ENCODE assay signal across 9 mouse cellular contexts in the genomic region with DNA sequence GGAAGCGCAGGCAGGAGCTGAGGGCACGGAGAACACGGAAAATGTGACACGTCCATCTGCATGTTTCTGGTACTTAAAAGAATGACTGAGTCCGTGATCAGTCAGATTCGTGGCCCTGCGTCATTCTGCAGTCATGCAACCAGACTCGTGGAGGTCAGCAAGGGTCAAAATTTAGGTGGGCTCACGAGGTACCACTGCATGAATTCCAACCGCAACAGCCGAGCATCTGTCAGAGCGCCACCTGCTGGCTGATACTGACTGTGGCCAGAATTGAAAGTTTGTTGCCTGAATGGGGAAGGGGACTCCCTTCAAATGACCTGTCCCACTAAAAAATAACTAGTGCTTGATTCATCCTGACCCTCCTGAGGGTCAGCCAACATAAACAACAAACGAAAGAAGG. TPM values are rescaled to one million over a fixed set of nuclear protein-coding genes. Genes with fewer than 3 reads are reported as not detected.
DNase-seq lines count a peak whose midpoint lies in the region; TF ChIP-seq lines count a peak whose summit lies in the region.
"Had no signal": no experiment of that assay in that cellular context is flagged by ENCODE, and none has a peak within 500 bp of the region (broad histone marks: within the 10 kb centered on the region; RNA-seq: fewer than 3 reads in every experiment).

No protein-coding gene starts in this region.

- no peaks in the 10 kb centered on the region for H3K79me2 ChIP-seq in heart, adult 2 months (replicated peaks; ENCODE audit: control insufficient read depth, insufficient read depth, low read length)

- 14% methylated on average over 13 of the region's 13 CpGs for WGBS in heart, adult 2 months
- 18% methylated on average over 13 of the region's 13 CpGs for WGBS in heart, embryonic 10.5 days
- 23% methylated on average over 13 of the region's 13 CpGs for WGBS in bone marrow, adult 2 months

- H3K9ac ChIP-seq in heart, adult 2 months (ENCODE audit: low read depth, low read length): no peak overlapping the region

- no peaks in the 10 kb centered on the region for H3K36me3 ChIP-seq in heart, adult 2 months (ENCODE audit: control insufficient read depth, insufficient read depth, low read length)
- no peaks in the 10 kb centered on the region for H3K36me3 ChIP-seq in heart, embryonic 10.5 days

- intact Hi-C loops in heart, adult 2 months (cut with DNase I): loop anchor here (2.0 kb wide), 1 partner anchor 139 kb away; no protein-coding TSS in a partner anchor
- intact Hi-C loops in heart, postnatal 14 days (cut with DNase I): loop anchor here (2.0 kb wide), 2 partner anchors 45 to 139 kb away; no protein-coding TSS in a partner anchor
- intact Hi-C loops in left cerebral cortex, postnatal 4 days (cut with DNase I): loop anchor here (2.0 to 10.0 kb wide), 2 partner anchors 139 to 445 kb away; no protein-coding TSS in a partner anchor

- DNase-seq in heart, adult 2 months: peak; percentile 39 to 73
- no peak for DNase-seq in heart, embryonic 10.5 days (ENCODE audit: low spot score)
- DNase-seq in CD4-positive helper T cell, adult 2 months (ENCODE audit: low read depth, low spot score): peak; percentile 52
- peak; percentile 67 to 75 for DNase-seq in heart, postnatal 14 days
- peak; percentile 47 for DNase-seq in left cerebral cortex, postnatal 4 days
- peak; percentile 27 to 52 for DNase-seq in natural killer cell, adult 2 months (ENCODE audit: low spot score in 2 of 2)
- DNase-seq in thymus, postnatal 4 days: peak; percentile 82

- TF ChIP-seq CTCF in heart, adult 2 months (IDR thresholded peaks at IDR 0.05): no peak; the same call in none of the 2 replicates
- peak; percentile 90 for TF ChIP-seq CTCF in bone marrow, adult 2 months (IDR thresholded peaks at IDR 0.05; ENCODE audit: control insufficient read depth, insufficient read depth, low read length)

- TF ChIP-seq EP300 in heart, adult 2 months (IDR thresholded peaks at IDR 0.05; ENCODE audit: insufficient read depth, low read depth, low read length): no peak

- H3K4me1 ChIP-seq in heart, adult 2 months (ENCODE audit: control insufficient read depth, insufficient read depth, low read length): peaks cover 2% of the 10 kb centered on the region
- peaks cover 13% of the 10 kb centered on the region for H3K4me1 ChIP-seq in heart, embryonic 10.5 days
- no peaks in the 10 kb centered on the region; the same call in 1 of the 2 replicates for H3K4me1 ChIP-seq in bone marrow, adult 2 months (ENCODE audit: control insufficient read depth, insufficient read depth, low read length)

- no peak overlapping the region for H3K4me3 ChIP-seq in heart, adult 2 months
- no peak overlapping the region for H3K4me3 ChIP-seq in heart, embryonic 10.5 days
- H3K4me3 ChIP-seq in bone marrow, adult 2 months (replicated peaks; ENCODE audit: control insufficient read depth, low read depth, low read length): no peak overlapping the region

- H3K27ac ChIP-seq in heart, adult 2 months: no peak overlapping the region
- no peak overlapping the region for H3K27ac ChIP-seq in heart, embryonic 10.5 days
- H3K27ac ChIP-seq in bone marrow, adult 2 months (ENCODE audit: control insufficient read depth, insufficient read depth, low read depth, low read length, poor library complexity): no peak overlapping the region

- no peaks in the 10 kb centered on the region for H3K9me3 ChIP-seq in heart, embryonic 10.5 days

- no peak for TF ChIP-seq POLR2A in heart, adult 2 months (IDR thresholded peaks at IDR 0.05; ENCODE audit: insufficient read depth, low read depth, low read length)
- TF ChIP-seq POLR2A in bone marrow, adult 2 months (IDR thresholded peaks at IDR 0.05; ENCODE audit: borderline replicate concordance, control insufficient read depth, low read depth, low read length): no peak

- H3K27me3 ChIP-seq in heart, adult 2 months (ENCODE audit: control insufficient read depth, insufficient read depth, low read length): no peaks in the 10 kb centered on the region
- peaks cover 32% of the 10 kb centered on the region; the same call in 1 of the 2 replicates for H3K27me3 ChIP-seq in heart, embryonic 10.5 days (ENCODE audit: insufficient read depth, poor library complexity, severe bottlenecking)

RNA-seq across cellular contexts. Expression of a gene that starts 30.2 kb away (rescaled TPM):
- 1 to 10 TPM; 2.0 to 2.3 TPM for total RNA-seq in heart, adult 2 months (2021)
- polyA plus RNA-seq in heart, adult 2 months (2012; rRNA removed): 1.4 and 1.9 TPM in 2 replicates
- polyA plus RNA-seq in heart, embryonic 10.5 days (2016; fragmentation: Nextera tagmentation; extraction: Ambion mirVana): 0.90 and 1.5 TPM in 2 replicates
- not detected in 2 replicates for polyA plus RNA-seq in bone marrow, adult 2 months (2011; ENCODE audit: insufficient read depth, insufficient read length, low replicate concordance, missing spikeins)
- total RNA-seq in heart, postnatal 14 days (2021): 1 to 10 TPM; 3.5 to 5.1 TPM
- not detected for total RNA-seq in left cerebral cortex, postnatal 4 days (2021)
- total RNA-seq: left cerebral cortex, postnatal 10 days had no signal

RNA-seq across cellular contexts. Expression of a gene that starts 48.6 kb away (rescaled TPM):
- 1 to 10 TPM; 2.0 to 2.1 TPM for total RNA-seq in heart, adult 2 months (2021)
- polyA plus RNA-seq in heart, adult 2 months (2012; rRNA removed): 2.3 and 2.4 TPM in 2 replicates
- 0.60 and 0.96 TPM in 2 replicates for polyA plus RNA-seq in heart, embryonic 10.5 days (2016; fragmentation: Nextera tagmentation; extraction: Ambion mirVana)
- polyA plus RNA-seq in bone marrow, adult 2 months (2011; ENCODE audit: insufficient read depth, insufficient read length, low replicate concordance, missing spikeins): 3.9 TPM in 1 of 2 replicates, not detected in the other
- 1 to 10 TPM; 1.6 to 3.1 TPM for total RNA-seq in heart, postnatal 14 days (2021)
- total RNA-seq in left cerebral cortex, postnatal 4 days (2021): 10 to 100 TPM; 49.4 to 54.1 TPM

Comparison
In these comparisons a context has a peak if more than half of its experiments do, and no peak if none do; other contexts are left out.
1. RNA of a gene that starts 48.6 kb away (total RNA-seq): 49.4 to 54.1 TPM in left cerebral cortex, postnatal 4 days; 1.6 to 3.1 TPM in heart, postnatal 14 days and 2.0 to 2.1 TPM in heart, adult 2 months; every median in the first group is over 10 times any median in the second.